Mouse (Mus musculus): ENCODE measurements at regions not wholly inside any gene's neighbourhood (a gene's known extent, or its start where the extent isn't known, plus 50 kb on each side); places are given as distances from the start of the nearest gene placed in this dataset.

DNA sequence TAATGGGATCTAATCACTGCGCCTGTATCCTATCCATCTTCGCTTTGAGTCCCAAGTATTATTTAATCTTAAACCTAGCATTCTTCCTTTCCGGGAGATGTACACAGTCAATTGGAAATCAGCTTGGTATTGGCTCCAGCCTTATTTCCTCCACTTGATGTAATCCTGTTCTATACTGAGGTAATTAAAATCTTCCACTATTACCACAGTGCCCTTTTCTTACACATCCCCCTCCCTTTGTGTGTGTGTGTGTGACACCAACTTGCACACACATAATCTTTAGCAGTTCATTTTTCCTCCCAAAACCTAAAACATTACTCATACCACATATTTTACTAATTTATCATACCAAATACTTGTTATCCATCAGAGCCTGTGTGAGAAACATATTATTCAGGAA, 90.3 kb upstream of the Cxxc4 start:
- TF ChIP-seq CTCF (conservative IDR thresholded peaks at IDR 0.05; ENCODE audit: low read length) (no peak), NANOG (IDR thresholded peaks at IDR 0.05; ENCODE audit: borderline replicate concordance, low read length) (no peak)

Data from E14TG2a.4 (cell line).